Mouse (Mus musculus): ENCODE measurements around the gene Ccnyl1.
"Not testable (repeated sequence)": the region's sequence is repeated elsewhere in the genome, so short reads cannot be mapped to it uniquely, and the experiment has no call there.

Ccnyl1 gene

GRCm38 (mm10) chr1:64690213-64691013 lies at the start of gene Ccnyl1:
Gene Ccnyl1 (plus strand): TSS chr1:64690455.
- DNase-seq (ENCODE audit: low read depth, low spot score) = peak; percentile 100

- no peak for DNase-seq (ENCODE audit: low read depth, low spot score)
Measured at GRCm38 (mm10) chr1:64641069-64641468, 49.2 kb upstream of the Ccnyl1 start.

- not testable (repeated sequence) for DNase-seq (ENCODE audit: low read depth, low spot score)
Measured at GRCm38 (mm10) chr1:64642541-64642940, 47.7 kb upstream of the Ccnyl1 start.

GRCm38 (mm10) chr1:64644513-64644912 lies 45.7 kb upstream of the Ccnyl1 start:
- no peak for DNase-seq (ENCODE audit: low read depth, low spot score)

GRCm38 (mm10) chr1:64649362-64650124 lies 40.7 kb upstream of the Ccnyl1 start:
- DNase-seq (ENCODE audit: low read depth, low spot score) = no peak

- no peak for DNase-seq (ENCODE audit: low read depth, low spot score)
Measured at GRCm38 (mm10) chr1:64653701-64654100, 36.6 kb upstream of the Ccnyl1 start.

- peak; percentile 83 for DNase-seq (ENCODE audit: low read depth, low spot score)
Measured at GRCm38 (mm10) chr1:64655415-64655814, 34.8 kb upstream of the Ccnyl1 start.

GRCm38 (mm10) chr1:64656423-64657129 lies 33.7 kb upstream of the Ccnyl1 start:
- peak; percentile 27 for DNase-seq (ENCODE audit: low read depth, low spot score)

GRCm38 (mm10) chr1:64658876-64659275 lies 31.4 kb upstream of the Ccnyl1 start:
- DNase-seq (ENCODE audit: low read depth, low spot score) = no peak

GRCm38 (mm10) chr1:64667111-64667633 lies 23.1 kb upstream of the Ccnyl1 start:
- no peak for DNase-seq (ENCODE audit: low read depth, low spot score)

- DNase-seq (ENCODE audit: low read depth, low spot score) = peak; percentile 29
Measured at GRCm38 (mm10) chr1:64669451-64669850, 20.8 kb upstream of the Ccnyl1 start.

- DNase-seq (ENCODE audit: low read depth, low spot score) = peak; percentile 71
Measured at GRCm38 (mm10) chr1:64673931-64674330, 16.3 kb upstream of the Ccnyl1 start.

- no peak for DNase-seq (ENCODE audit: low read depth, low spot score)
Measured at GRCm38 (mm10) chr1:64676060-64676839, 14.0 kb upstream of the Ccnyl1 start.

GRCm38 (mm10) chr1:64681499-64681898 lies 8.8 kb upstream of the Ccnyl1 start:
- DNase-seq (ENCODE audit: low read depth, low spot score) = no peak

- no peak for DNase-seq (ENCODE audit: low read depth, low spot score)
Measured at GRCm38 (mm10) chr1:64683039-64683438, 7.2 kb upstream of the Ccnyl1 start.

- no peak for DNase-seq (ENCODE audit: low read depth, low spot score)
Measured at GRCm38 (mm10) chr1:64684440-64684839, 5.8 kb upstream of the Ccnyl1 start.

GRCm38 (mm10) chr1:64688046-64688445 lies 2.2 kb upstream of the Ccnyl1 start:
- no peak for DNase-seq (ENCODE audit: low read depth, low spot score)

- peak; percentile 34 for DNase-seq (ENCODE audit: low read depth, low spot score)
Measured at GRCm38 (mm10) chr1:64689561-64690212, 568 bp upstream of the Ccnyl1 start.

- DNase-seq (ENCODE audit: low read depth, low spot score) = peak; percentile 11
Measured at GRCm38 (mm10) chr1:64691121-64691551, 881 bp downstream of the Ccnyl1 start.

- DNase-seq (ENCODE audit: low read depth, low spot score) = peak; percentile 15
Measured at GRCm38 (mm10) chr1:64691581-64691980, 1.3 kb downstream of the Ccnyl1 start.

Measured in ES-CJ7 (cell line).